Mouse (Mus musculus) lung, embryonic 14.5 days (tissue): ENCODE results near the gene Ikzf4. TPM values are rescaled to one million over a fixed set of nuclear protein-coding genes. Genes with fewer than 3 reads are reported as not detected.

Source experiments
- ATAC-seq: fragments of 200-750 bp; cut with Nextera tagmentation; 2 replicates; pipeline ENCODE4 v1.8.0; 2017; ENCODE audit warnings: mild to moderate bottlenecking, moderate TSS enrichment, moderate library complexity; ENCODE audit not compliant: insufficient read depth
- DNase-seq: peaks from one replicate; pipeline ENCODE4 v3.0.0-alpha.2; 2015
- H3K27ac ChIP-seq: fragments of 300-500 bp; sonication (generic); 2 replicates; pipeline ENCODE4 v1.5.1; 2014; ENCODE audit warnings: low read depth, mild to moderate bottlenecking, moderate library complexity
- H3K27me3 ChIP-seq: fragments of 300-500 bp; sonication (generic); 2 replicates; pipeline ENCODE4 v1.6.1; 2014; ENCODE audit warnings: low read length, control low read depth; ENCODE audit not compliant: insufficient read depth
- H3K36me3 ChIP-seq: fragments of 300-500 bp; sonication (generic); 2 replicates; pipeline ENCODE4 v1.6.1; 2014; ENCODE audit warnings: control low read depth; ENCODE audit not compliant: insufficient read depth
- H3K4me1 ChIP-seq: fragments of 300-500 bp; sonication (generic); 2 replicates; pipeline ENCODE4 v1.6.1; 2014; ENCODE audit warnings: antibody characterized with exemption, control low read depth; ENCODE audit not compliant: insufficient read depth
- H3K4me2 ChIP-seq: fragments of 300-500 bp; sonication (generic); 2 replicates; pipeline ENCODE4 v1.6.1; 2014; ENCODE audit warnings: mild to moderate bottlenecking
- H3K4me3 ChIP-seq: fragments of 300-500 bp; sonication (generic); 2 replicates; pipeline ENCODE4 v1.5.1; 2014; ENCODE audit warnings: low read depth, low read length
- H3K9ac ChIP-seq: fragments of 300-500 bp; sonication (generic); 2 replicates; pipeline ENCODE4 v1.6.1; 2014
- H3K9me3 ChIP-seq: fragments of 300-500 bp; sonication (generic); 2 replicates; pipeline ENCODE4 v1.6.1; 2016; ENCODE audit warnings: low read depth, low read length, control low read depth
- CTCF ChIP-seq: IDR thresholded peaks from 2 replicates; pipeline ENCODE4 v1.5.1; 2016; ENCODE audit warnings: antibody characterized with exemption, low read depth
- WGBS: fragments of 180-500 bp; shearing (Covaris S2); extraction: QIAGEN DNeasy Blood & Tissue Kit; methylation state at CpG from one replicate; pipeline ENCODE4 v1.1.7; 2014; 5-methylcytosine and 5-hydroxymethylcytosine counted together
- polyA plus RNA-seq: library from polyadenylated mRNA; unstranded; fragments of >200 nt; fragmentation: Nextera tagmentation; extraction: Ambion mirVana; gene quantifications from 2 replicates; pipeline ENCODE4 v1.2.1, GENCODE M21; 2014

Gene Ikzf4
- polyA plus RNA-seq, 1 experiment from 2014 or later: 3.5 TPM

GRCm38 (mm10) chr10:128657844-128658243 is 12.1 kb upstream of the Ikzf4 start:
- Histone ChIP-seq H3K4me1 (no peaks in the 10 kb centered on the region), H3K4me3 (no peak overlapping the region), H3K9me3 (no peaks in the 10 kb centered on the region), H3K27ac (no peak overlapping the region), H3K9ac (no peak overlapping the region), H3K4me2 (no peak overlapping the region), H3K27me3 (no peaks in the 10 kb centered on the region), H3K36me3 (no peaks in the 10 kb centered on the region)
- no peak for TF ChIP-seq CTCF
- DNase-seq (no peak), ATAC-seq (no peak)
- 49% methylated on average over 9 of the region's 9 CpGs for WGBS

DNA sequence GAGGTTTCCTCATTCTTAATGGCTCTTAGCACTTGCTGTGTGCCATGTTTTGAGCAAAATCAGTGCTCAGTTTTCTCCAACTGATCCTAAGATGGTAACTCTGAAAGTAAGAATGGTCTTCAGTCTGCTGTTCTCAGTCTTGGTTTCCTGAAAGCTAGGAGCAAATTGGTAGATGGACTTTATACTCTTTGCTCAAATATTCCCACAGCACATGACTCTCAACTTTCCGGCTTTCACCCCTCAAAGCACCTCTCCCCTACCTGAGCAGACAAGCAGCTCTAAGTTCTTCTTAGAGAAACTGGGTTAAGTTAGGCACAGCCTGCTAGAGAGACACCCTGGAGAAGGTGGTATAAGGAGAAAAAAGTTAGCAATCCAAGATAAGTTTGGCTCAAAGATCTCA is 10.9 kb upstream of the Ikzf4 start:
- Histone ChIP-seq H3K4me3 (no peak overlapping the region), H3K4me1 (no peaks in the 10 kb centered on the region), H3K27ac (no peak overlapping the region), H3K27me3 (no peaks in the 10 kb centered on the region), H3K9ac (no peak overlapping the region), H3K36me3 (no peaks in the 10 kb centered on the region), H3K4me2 (no peak overlapping the region), H3K9me3 (no peaks in the 10 kb centered on the region)
- DNase-seq: no peak
- 82% methylated on average over 1 of the region's 1 CpGs for WGBS
- ATAC-seq: no peak
- TF ChIP-seq CTCF: no peak

DNA sequence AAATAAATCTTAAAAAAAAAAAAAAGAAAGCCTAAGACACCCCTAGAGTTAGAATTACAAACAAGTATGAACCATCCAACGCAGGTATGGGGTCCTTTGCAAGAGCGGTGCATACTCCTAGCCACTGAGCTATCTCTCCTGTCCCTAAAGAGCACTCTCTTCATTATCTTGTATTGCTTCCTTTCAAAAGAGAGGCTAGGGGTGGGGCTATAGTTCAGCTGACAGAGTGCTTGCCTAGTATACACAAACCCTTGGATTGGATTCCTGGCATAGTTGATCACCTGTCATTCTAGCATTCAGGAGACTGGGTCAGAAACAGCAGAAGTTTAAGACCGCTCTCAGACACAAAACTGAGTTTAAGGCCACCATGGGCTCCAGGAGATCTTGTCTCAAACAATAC is 9.5 kb upstream of the Ikzf4 start:
- H3K4me1 ChIP-seq: no peaks in the 10 kb centered on the region
- H3K27ac ChIP-seq: no peak overlapping the region
- ATAC-seq (peak; percentile 62; the same call in 1 of the 2 replicates), DNase-seq (peak; percentile 17)
- H3K9me3 ChIP-seq: no peaks in the 10 kb centered on the region
- 46% methylated on average over 3 of the region's 3 CpGs for WGBS
- no peaks in the 10 kb centered on the region for H3K36me3 ChIP-seq
- no peak overlapping the region for H3K4me3 ChIP-seq
- no peak overlapping the region for H3K4me2 ChIP-seq
- no peaks in the 10 kb centered on the region for H3K27me3 ChIP-seq
- TF ChIP-seq CTCF: no peak
- no peak overlapping the region for H3K9ac ChIP-seq

DNA sequence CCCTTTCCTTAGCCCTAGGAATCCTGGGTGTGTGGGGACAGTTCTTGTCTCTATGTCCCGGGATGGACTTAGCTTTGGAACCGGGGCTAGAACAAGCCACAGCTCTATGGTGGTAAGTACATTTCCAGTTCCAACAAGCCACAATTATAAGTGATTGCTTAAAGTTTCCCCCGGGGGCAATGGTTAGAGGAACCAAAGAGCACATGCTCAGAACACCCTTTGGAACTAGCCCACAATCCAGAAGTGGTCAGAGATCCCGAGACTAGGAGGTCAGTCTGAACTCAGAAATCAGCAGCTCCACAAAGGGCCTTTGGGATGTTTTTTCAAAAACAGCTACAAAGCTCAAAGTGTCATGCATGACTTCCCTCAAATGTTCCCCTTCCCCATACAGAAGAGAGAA is 8.1 kb upstream of the Ikzf4 start:
- H3K27me3 ChIP-seq: no peaks in the 10 kb centered on the region
- WGBS: 65% methylated on average over 4 of the region's 4 CpGs
- no peaks in the 10 kb centered on the region for H3K36me3 ChIP-seq
- H3K27ac ChIP-seq: no peak overlapping the region
- no peak for TF ChIP-seq CTCF
- H3K4me3 ChIP-seq: no peak overlapping the region
- no peaks in the 10 kb centered on the region for H3K4me1 ChIP-seq
- H3K4me2 ChIP-seq: no peak overlapping the region
- no peaks in the 10 kb centered on the region for H3K9me3 ChIP-seq
- no peak for ATAC-seq
- DNase-seq: no peak
- H3K9ac ChIP-seq: 0 out of 2 replicates have a peak overlapping the region, but pooled peaks have one; percentile 3

DNA sequence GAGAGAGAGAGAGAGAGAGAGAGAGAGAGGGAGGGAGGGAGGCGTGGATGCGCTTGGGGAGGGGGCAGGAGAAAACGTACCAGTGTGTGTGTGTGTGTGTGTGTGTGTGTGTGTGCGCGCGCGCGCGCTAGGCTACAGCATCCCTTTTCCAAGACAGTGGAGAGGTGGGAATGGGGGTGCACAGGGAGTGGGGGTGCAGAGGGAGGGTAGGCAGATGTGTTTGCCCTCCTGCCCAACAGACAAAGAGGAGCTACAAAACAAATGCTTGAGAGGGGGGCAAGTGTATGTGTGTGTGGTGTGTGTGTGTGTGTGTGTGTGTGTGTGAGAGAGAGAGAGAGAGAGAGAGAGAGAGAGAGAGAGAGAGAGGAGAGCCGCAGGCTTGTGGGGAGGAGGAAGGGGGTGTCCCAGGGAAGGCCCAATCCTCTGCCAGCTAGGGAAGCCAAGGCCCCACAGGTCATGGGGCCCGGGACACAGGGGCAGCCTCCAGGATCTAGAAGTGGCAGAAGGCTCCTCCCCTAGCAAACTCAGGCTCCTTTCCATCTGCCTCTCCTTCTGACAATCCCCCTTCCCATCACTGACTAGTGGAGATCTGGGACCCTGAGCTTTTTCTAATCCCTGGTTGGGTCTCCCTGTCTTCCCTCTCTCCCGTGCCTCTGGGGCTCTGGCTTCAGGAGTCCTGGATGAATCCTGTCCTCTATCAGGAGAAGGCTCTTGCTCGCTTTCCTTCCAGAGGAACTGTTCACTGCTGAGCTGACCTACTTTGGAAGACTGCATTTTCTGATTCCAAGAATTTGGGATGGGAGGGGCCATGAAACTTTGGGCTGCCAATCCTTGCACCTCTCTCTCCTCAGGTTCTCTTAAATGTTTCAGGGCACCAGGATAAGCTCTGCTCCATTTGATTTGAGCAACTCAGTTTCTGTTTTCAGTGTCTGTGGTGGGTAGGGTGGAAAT is 623 bp upstream of the Ikzf4 start:
- no peaks in the 10 kb centered on the region for H3K36me3 ChIP-seq
- peak overlapping the region; percentile 84 for H3K4me2 ChIP-seq
- H3K4me1 ChIP-seq: peaks cover 2% of the 10 kb centered on the region; the same call in 1 of the 2 replicates
- ATAC-seq (peak; percentile 76), DNase-seq (peak; percentile 61)
- no peaks in the 10 kb centered on the region; the same call in 1 of the 2 replicates for H3K27me3 ChIP-seq
- WGBS: 7% methylated on average over 12 of the region's 13 CpGs
- peak overlapping the region; percentile 22; the same call in 1 of the 2 replicates for H3K9ac ChIP-seq
- TF ChIP-seq CTCF: no peak
- H3K4me3 ChIP-seq: peak overlapping the region; percentile 39
- H3K27ac ChIP-seq: no peak overlapping the region
- H3K9me3 ChIP-seq: no peaks in the 10 kb centered on the region

DNA sequence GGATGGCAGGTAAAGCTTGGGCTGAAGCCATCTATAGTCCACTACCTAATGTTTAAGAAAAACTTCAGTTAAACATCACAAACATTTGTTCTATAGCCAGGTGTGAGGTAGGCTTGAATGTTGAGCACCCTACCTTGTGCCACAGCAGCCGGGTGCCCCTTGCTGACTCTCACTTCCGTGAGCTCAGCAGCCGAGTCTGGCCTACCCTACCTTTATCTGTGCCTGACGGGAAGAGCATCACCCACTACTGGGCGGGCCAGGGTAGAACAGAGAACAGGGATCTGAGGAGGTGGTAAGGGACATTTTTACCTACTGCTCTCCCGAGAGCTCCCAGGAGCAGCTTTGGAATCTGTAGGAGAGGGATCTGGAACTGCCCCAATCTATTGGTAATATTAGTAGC is 3.0 kb downstream of the Ikzf4 start:
- no peaks in the 10 kb centered on the region for H3K9me3 ChIP-seq
- no peak overlapping the region for H3K27ac ChIP-seq
- H3K4me2 ChIP-seq: no peak overlapping the region
- no peak for TF ChIP-seq CTCF
- DNase-seq (no peak), ATAC-seq (no peak)
- H3K9ac ChIP-seq: no peak overlapping the region
- peaks cover 2% of the 10 kb centered on the region; the same call in 1 of the 2 replicates for H3K4me1 ChIP-seq
- H3K27me3 ChIP-seq: no peaks in the 10 kb centered on the region; the same call in 1 of the 2 replicates
- H3K4me3 ChIP-seq: no peak overlapping the region
- WGBS: 80% methylated on average over 6 of the region's 6 CpGs
- H3K36me3 ChIP-seq: 0 out of 2 replicates have a peak, but pooled peaks cover 8% of the 10 kb centered on the region

GRCm38 (mm10) chr10:128641871-128642270 is 3.9 kb downstream of the Ikzf4 start:
- Histone ChIP-seq H3K9ac (no peak overlapping the region), H3K4me1 (peaks cover 2% of the 10 kb centered on the region; the same call in 1 of the 2 replicates), H3K27ac (no peak overlapping the region), H3K4me2 (no peak overlapping the region), H3K9me3 (no peaks in the 10 kb centered on the region), H3K4me3 (no peak overlapping the region), H3K27me3 (no peaks in the 10 kb centered on the region; the same call in 1 of the 2 replicates), H3K36me3 (0 out of 2 replicates have a peak, but pooled peaks cover 8% of the 10 kb centered on the region)
- DNase-seq (no peak), ATAC-seq (no peak)
- TF ChIP-seq CTCF: no peak
- 59% methylated on average over 7 of the region's 7 CpGs for WGBS
